Comparison of ENCODE assay signal across 8 mouse cellular contexts in genomic region chr15:12739277-12740247, GRCm38 (mm10). TPM values are rescaled to one million over a fixed set of nuclear protein-coding genes. Genes with fewer than 3 reads are reported as not detected.
DNase-seq lines count a peak whose midpoint lies in the region; ATAC-seq and TF ChIP-seq lines count a peak whose summit lies in the region.

TSS of gene Pdzd2 (minus strand) at chr15:12739924.

- no peak within 1 kb of the TSS for H3K27ac ChIP-seq in embryonic fibroblast, embryonic 13.5 days (ENCODE audit: insufficient read depth, low read length)
- no peak within 1 kb of the TSS for H3K27ac ChIP-seq in kidney, adult 2 months (ENCODE audit: insufficient read depth, low read depth, low read length)
- peak within 1 kb of the TSS; percentile 77 for H3K27ac ChIP-seq in limb, embryonic 10.5 days
- peak within 1 kb of the TSS; percentile 54 for H3K27ac ChIP-seq in midbrain, embryonic 12.5 days (replicated peaks)
- no peak within 1 kb of the TSS for H3K27ac ChIP-seq in spleen, adult 2 months (ENCODE audit: insufficient read depth, low read length)

- H3K27me3 ChIP-seq in kidney, adult 2 months (replicated peaks; ENCODE audit: control insufficient read depth, insufficient read depth, low read length): no peaks in the 10 kb centered on the region
- peaks cover 72% of the 10 kb centered on the region for H3K27me3 ChIP-seq in limb, embryonic 10.5 days (ENCODE audit: low read depth, poor library complexity, severe bottlenecking)
- H3K27me3 ChIP-seq in midbrain, embryonic 12.5 days: peaks cover 39% of the 10 kb centered on the region
- peaks cover 11% of the 10 kb centered on the region; the same call in 1 of the 2 replicates for H3K27me3 ChIP-seq in spleen, adult 2 months (ENCODE audit: control insufficient read depth, insufficient read depth, low read length)

- TF ChIP-seq POLR2A in brain, embryonic 14.5 days (IDR thresholded peaks at IDR 0.05; ENCODE audit: borderline replicate concordance, extremely low read depth, insufficient read depth, insufficient read length, poor library complexity, severe bottlenecking): peak; percentile 43; the same call in 1 of the 2 replicates
- no peak for TF ChIP-seq POLR2A in embryonic fibroblast, embryonic 13.5 days (IDR thresholded peaks at IDR 0.05; ENCODE audit: low read depth, low read length)
- no peak for TF ChIP-seq POLR2A in kidney, adult 2 months (IDR thresholded peaks at IDR 0.05; ENCODE audit: low read depth, low read length)
- no peak for TF ChIP-seq POLR2A in spleen, adult 2 months (IDR thresholded peaks at IDR 0.05; ENCODE audit: low read depth, low read length)

- ATAC-seq in midbrain, embryonic 12.5 days (ENCODE audit: low FRiP score, low read depth): peak; percentile 99

- H3K9me3 ChIP-seq in limb, embryonic 10.5 days (replicated peaks): no peaks in the 10 kb centered on the region
- H3K9me3 ChIP-seq in midbrain, embryonic 12.5 days: no peaks in the 10 kb centered on the region

- H3K4me3 ChIP-seq in embryonic fibroblast, embryonic 13.5 days (ENCODE audit: insufficient read depth, low read length): peak within 1 kb of the TSS; percentile 44
- H3K4me3 ChIP-seq in kidney, adult 2 months (ENCODE audit: insufficient read depth, low read depth, low read length): peak within 1 kb of the TSS; percentile 46
- peak within 1 kb of the TSS; percentile 78 for H3K4me3 ChIP-seq in limb, embryonic 10.5 days
- H3K4me3 ChIP-seq in midbrain, embryonic 12.5 days: peak within 1 kb of the TSS; percentile 69
- H3K4me3 ChIP-seq in spleen, adult 2 months (ENCODE audit: extremely low read depth, insufficient read depth, insufficient read length): peak within 1 kb of the TSS; percentile 29; the same call in 1 of the 2 replicates

- H3K4me2 ChIP-seq in midbrain, embryonic 12.5 days (replicated peaks): peak within 1 kb of the TSS; percentile 90

- WGBS in kidney, adult 2 months: under 1% methylated on average over 81 of the region's 83 CpGs
- WGBS in limb, embryonic 10.5 days: under 1% methylated on average over 83 of the region's 83 CpGs
- WGBS in midbrain, embryonic 12.5 days: under 1% methylated on average over 83 of the region's 83 CpGs
- 2% methylated on average over 78 of the region's 83 CpGs for WGBS in spleen, adult 2 months

- peak; percentile 99 for DNase-seq in brain, embryonic 14.5 days (ENCODE audit: low read depth)
- DNase-seq in heart, adult 8-10 months (ENCODE audit: low spot score): peak; percentile 96
- peak; percentile 97 for DNase-seq in kidney, adult 2 months
- peak; percentile 94 for DNase-seq in limb, embryonic 10.5 days (ENCODE audit: low spot score)
- peak in 1 of 2 experiments; percentile 6 for DNase-seq in spleen, adult 2 months (ENCODE audit: low read depth in 1 of 2, low spot score in 2 of 2)
- no peak for DNase-seq in T-cell, adult 2 months (ENCODE audit: low spot score)

- H3K36me3 ChIP-seq in kidney, adult 2 months (ENCODE audit: control insufficient read depth, insufficient read depth, low read length): no peaks in the 10 kb centered on the region
- no peaks in the 10 kb centered on the region for H3K36me3 ChIP-seq in limb, embryonic 10.5 days
- H3K36me3 ChIP-seq in midbrain, embryonic 12.5 days: no peaks in the 10 kb centered on the region
- H3K36me3 ChIP-seq in spleen, adult 2 months (ENCODE audit: control insufficient read depth, insufficient read depth, low read length): no peaks in the 10 kb centered on the region

- peak; percentile 39; the same call in 1 of the 2 replicates for TF ChIP-seq CTCF in brain, embryonic 14.5 days (IDR thresholded peaks at IDR 0.05; ENCODE audit: borderline replicate concordance, extremely low read depth, insufficient read depth, insufficient read length)
- peak; percentile 53; the same call in 1 of the 2 replicates for TF ChIP-seq CTCF in embryonic fibroblast, embryonic 13.5 days (IDR thresholded peaks at IDR 0.05; ENCODE audit: borderline replicate concordance, insufficient read depth, low read length)
- TF ChIP-seq CTCF in kidney, adult 2 months (conservative IDR thresholded peaks at IDR 0.05; ENCODE audit: insufficient read depth, insufficient read length, low read depth, low read length): no peak; the same call in 1 of the 2 replicates
- no peak for TF ChIP-seq CTCF in spleen, adult 2 months (IDR thresholded peaks at IDR 0.05; ENCODE audit: extremely low read depth, insufficient read depth, insufficient read length, insufficient replicate concordance)

- H3K9ac ChIP-seq in midbrain, embryonic 12.5 days (replicated peaks): peak within 1 kb of the TSS; percentile 63

- no peaks in the 10 kb centered on the region for H3K4me1 ChIP-seq in embryonic fibroblast, embryonic 13.5 days (ENCODE audit: control insufficient read depth, insufficient read depth, low read length)
- H3K4me1 ChIP-seq in kidney, adult 2 months (ENCODE audit: control insufficient read depth, insufficient read depth, low read length): no peaks in the 10 kb centered on the region
- peaks cover 30% of the 10 kb centered on the region for H3K4me1 ChIP-seq in limb, embryonic 10.5 days
- 0 out of 2 replicates have a peak, but pooled peaks cover 11% of the 10 kb centered on the region for H3K4me1 ChIP-seq in midbrain, embryonic 12.5 days
- peaks cover 2% of the 10 kb centered on the region; the same call in 1 of the 2 replicates for H3K4me1 ChIP-seq in spleen, adult 2 months (ENCODE audit: control insufficient read depth, insufficient read depth, insufficient read length)

RNA-seq across cellular contexts. Expression of gene Pdzd2, which starts in this region (rescaled TPM):
- polyA plus RNA-seq in brain, embryonic 14.5 days (2012; rRNA removed): 3.6 and 7.7 TPM in 2 replicates
- 2.4 and 2.5 TPM in 2 replicates for polyA plus RNA-seq in embryonic fibroblast, embryonic 13.5 days (2011; ENCODE audit: insufficient read length, low read depth, missing spikeins)
- total RNA-seq in heart, adult 8-10 months (2022): 10 to 100 TPM; 65.7 to 97.5 (median 80.6) TPM
- 16.5 and 17.3 TPM in 2 replicates for polyA plus RNA-seq in kidney, adult 2 months (2012; rRNA removed)
- polyA plus RNA-seq in limb, embryonic 10.5 days (2016; fragmentation: Nextera tagmentation; extraction: Ambion mirVana): 5.7 and 16.0 TPM in 2 replicates
- 8.4 and 9.5 TPM in 2 replicates for polyA plus RNA-seq in midbrain, embryonic 12.5 days (2016; fragmentation: Nextera tagmentation; extraction: Ambion mirVana)
- polyA plus RNA-seq in spleen, adult 2 months (2012; rRNA removed): 1.3 and 1.7 TPM in 2 replicates

Comparison
In these comparisons a context has a peak if more than half of its experiments do, and no peak if none do; other contexts are left out.
1. CTCF ChIP-seq: peak in brain, embryonic 14.5 days (single experiment) and embryonic fibroblast, embryonic 13.5 days (single experiment); none in kidney, adult 2 months (single experiment) and spleen, adult 2 months (single experiment).
2. H3K27ac ChIP-seq: peak in limb, embryonic 10.5 days (single experiment) and midbrain, embryonic 12.5 days (single experiment); none in embryonic fibroblast, embryonic 13.5 days (single experiment), kidney, adult 2 months (single experiment) and spleen, adult 2 months (single experiment).
3. Peak in every context shown above with its lines, with median percentiles within 50 percentile points of each other: H3K4me3 ChIP-seq.